Mouse (Mus musculus) 3T3-L1 (cell line): ENCODE data around the gene Mvp.

Source experiments
- DNase-seq: peaks from one replicate; pipeline ENCODE4 v3.0.0-alpha.2; 2015; ENCODE audit warnings: low read depth, low spot score

Mvp gene

GRCm38 (mm10) chr7:127019306-127019960 is 5.0 kb upstream of the Mvp start:
- DNase-seq, result no peak

- no peak for DNase-seq
These were observed 4.2 kb upstream of the Mvp start for GRCm38 (mm10) chr7:127018416-127019305.

GRCm38 (mm10) chr7:127017950-127018345 is 3.5 kb upstream of the Mvp start:
- no peak for DNase-seq

GRCm38 (mm10) chr7:127016971-127017949 is 2.8 kb upstream of the Mvp start, which contains the start of gene Pagr1a:
Pagr1a (minus strand) TSS chr7:127017352.
- DNase-seq, result peak; percentile 99

GRCm38 (mm10) chr7:127016486-127016938 is 2.1 kb upstream of the Mvp start:
- DNase-seq, result peak; percentile 67

GRCm38 (mm10) chr7:127016481-127016485 is 1.9 kb upstream of the Mvp start, which contains the start of gene Pagr1b:
Pagr1b (minus strand) TSS chr7:127016484.
- DNase-seq, result no peak

- peak; percentile 80 for DNase-seq
These were observed 1.7 kb upstream of the Mvp start for GRCm38 (mm10) chr7:127016081-127016480.

- DNase-seq, result no peak
These were observed 572 bp upstream of the Mvp start for GRCm38 (mm10) chr7:127014993-127015392.

GRCm38 (mm10) chr7:127013385-127013784 is 1.0 kb downstream of the Mvp start:
- no peak for DNase-seq

GRCm38 (mm10) chr7:127012845-127013244 is 1.6 kb downstream of the Mvp start:
- no peak for DNase-seq

GRCm38 (mm10) chr7:127012374-127012773 is 2.0 kb downstream of the Mvp start:
- peak; percentile 30 for DNase-seq

- DNase-seq, result no peak
These were observed 2.7 kb downstream of the Mvp start for GRCm38 (mm10) chr7:127011717-127012116.

GRCm38 (mm10) chr7:127011051-127011450 is 3.4 kb downstream of the Mvp start:
- DNase-seq, result no peak

GRCm38 (mm10) chr7:127009307-127010085 is 4.9 kb downstream of the Mvp start:
- DNase-seq, result no peak

GRCm38 (mm10) chr7:127008239-127009019 is 6.0 kb downstream of the Mvp start:
- DNase-seq, result peak; percentile 82

GRCm38 (mm10) chr7:127007313-127008024 is 7.0 kb downstream of the Mvp start:
- DNase-seq, result no peak

- no peak for DNase-seq
These were observed 10.1 kb downstream of the Mvp start for GRCm38 (mm10) chr7:127004122-127004875.

- DNase-seq, result no peak
These were observed 10.8 kb downstream of the Mvp start for GRCm38 (mm10) chr7:127003620-127004019.

GRCm38 (mm10) chr7:126999568-126999967 is 14.9 kb downstream of the Mvp start:
- DNase-seq, result no peak
